Mouse (Mus musculus) liver, embryonic 16.5 days (tissue): ENCODE measurements around the gene Dkc1. TPM values are rescaled to one million over a fixed set of nuclear protein-coding genes. Genes with fewer than 3 reads are reported as not detected.

ENCODE experiments used
- polyA plus RNA-seq: library from polyadenylated mRNA; unstranded; fragments of >200 nt; fragmentation: Nextera tagmentation; extraction: Ambion mirVana; gene quantifications from 2 replicates; pipeline ENCODE4 v1.2.1, GENCODE M21; 2015

Gene Dkc1
- polyA plus RNA-seq, 1 experiment from 2014 or later: 67.1 TPM

Other genes with a start within 250 kb of the Dkc1 start
- 1.4 TPM in 2 replicates for gene Gab3, start 10.4 kb upstream of the Dkc1 start, polyA plus RNA-seq
- 155 and 158 TPM in 2 replicates for gene Mpp1, start 35.2 kb downstream of the Dkc1 start, polyA plus RNA-seq
- gene Smim9, start 67.9 kb downstream of the Dkc1 start, polyA plus RNA-seq: not detected in 2 replicates